Mouse (Mus musculus) ovary, postnatal 36 days (tissue): Measurements from ENCODE around the gene Vps53.
A peak's percentile ranks its signal among the peaks of the same experiment; 100 is the strongest.

Experiments
- DNase-seq: peaks from one replicate; pipeline ENCODE4 v3.0.0; 2022; ENCODE audit warnings: low spot score, mixed read lengths

Gene Vps53

GRCm38 (mm10) chr11:76167079-76167765 is 12.2 kb downstream of the Vps53 start:
- peak; percentile 45 for DNase-seq

GRCm38 (mm10) chr11:76166657-76167056 is 12.8 kb downstream of the Vps53 start:
- no peak for DNase-seq

- DNase-seq: no peak
Measured at GRCm38 (mm10) chr11:76160251-76160650, 19.2 kb downstream of the Vps53 start.

GRCm38 (mm10) chr11:76158375-76158774 is 21.1 kb downstream of the Vps53 start:
- DNase-seq: no peak

- no peak for DNase-seq
Measured at GRCm38 (mm10) chr11:76154861-76155260, 24.6 kb downstream of the Vps53 start.

- no peak for DNase-seq
Measured at GRCm38 (mm10) chr11:76154200-76154599, 25.2 kb downstream of the Vps53 start.

- no peak for DNase-seq
Measured at GRCm38 (mm10) chr11:76153236-76153951, 26.1 kb downstream of the Vps53 start.

- DNase-seq: no peak
Measured at GRCm38 (mm10) chr11:76150980-76151379, 28.5 kb downstream of the Vps53 start.

- peak; percentile 57 for DNase-seq
Measured at GRCm38 (mm10) chr11:76148055-76149008, 31.1 kb downstream of the Vps53 start.

- no peak for DNase-seq
Measured at GRCm38 (mm10) chr11:76146187-76147010, 33.0 kb downstream of the Vps53 start.

- no peak for DNase-seq
Measured at GRCm38 (mm10) chr11:76145169-76145568, 34.3 kb downstream of the Vps53 start.

- no peak for DNase-seq
Measured at GRCm38 (mm10) chr11:76144386-76144785, 35.1 kb downstream of the Vps53 start.

- DNase-seq: no peak
Measured at GRCm38 (mm10) chr11:76137996-76138395, 41.5 kb downstream of the Vps53 start.

- no peak for DNase-seq
Measured at GRCm38 (mm10) chr11:76135641-76136437, 43.6 kb downstream of the Vps53 start.

- DNase-seq: no peak
Measured at GRCm38 (mm10) chr11:76130859-76131258, 48.6 kb downstream of the Vps53 start.

GRCm38 (mm10) chr11:76125386-76125785 is 54.1 kb downstream of the Vps53 start:
- no peak for DNase-seq

GRCm38 (mm10) chr11:76123517-76123916 is 55.9 kb downstream of the Vps53 start:
- no peak for DNase-seq

GRCm38 (mm10) chr11:76122571-76122970 is 56.9 kb downstream of the Vps53 start:
- DNase-seq: no peak

- no peak for DNase-seq
Measured at GRCm38 (mm10) chr11:76121086-76121485, 58.4 kb downstream of the Vps53 start.

- DNase-seq: no peak
Measured at GRCm38 (mm10) chr11:76120407-76120901, 59.0 kb downstream of the Vps53 start.
